Mouse (Mus musculus) megakaryocyte, embryonic 14.5 days (primary cell): ENCODE measurements at regions not wholly inside any gene's neighbourhood (a gene's known extent, or its start where the extent isn't known, plus 50 kb on each side); places are given as distances from the start of the nearest gene placed in this dataset.

Experiments used
- FLI1 ChIP-seq: IDR thresholded peaks from 2 replicates; pipeline ENCODE4 v1.6.1; 2012; ENCODE audit warnings: low read length, inconsistent platforms, mixed read lengths
- GATA1 ChIP-seq: IDR thresholded peaks from 3 replicates; pipeline ENCODE4 v1.6.1; 2012; ENCODE audit warnings: mixed read lengths, low read length, inconsistent platforms, borderline replicate concordance

- TF ChIP-seq FLI1 (no peak), GATA1 (no peak)
These were observed 542.1 kb upstream of the Adam24 start for GRCm38 (mm10) chr8:40132662-40133257.
